Mouse (Mus musculus): ENCODE data around the gene Trak1. TPM values are rescaled to one million over a fixed set of nuclear protein-coding genes. Genes with fewer than 3 reads are reported as not detected.

The Trak1 gene
- total and polyA plus RNA-seq, 3 experiments = 8.2 to 28.6 (median 18.1) TPM

DNA sequence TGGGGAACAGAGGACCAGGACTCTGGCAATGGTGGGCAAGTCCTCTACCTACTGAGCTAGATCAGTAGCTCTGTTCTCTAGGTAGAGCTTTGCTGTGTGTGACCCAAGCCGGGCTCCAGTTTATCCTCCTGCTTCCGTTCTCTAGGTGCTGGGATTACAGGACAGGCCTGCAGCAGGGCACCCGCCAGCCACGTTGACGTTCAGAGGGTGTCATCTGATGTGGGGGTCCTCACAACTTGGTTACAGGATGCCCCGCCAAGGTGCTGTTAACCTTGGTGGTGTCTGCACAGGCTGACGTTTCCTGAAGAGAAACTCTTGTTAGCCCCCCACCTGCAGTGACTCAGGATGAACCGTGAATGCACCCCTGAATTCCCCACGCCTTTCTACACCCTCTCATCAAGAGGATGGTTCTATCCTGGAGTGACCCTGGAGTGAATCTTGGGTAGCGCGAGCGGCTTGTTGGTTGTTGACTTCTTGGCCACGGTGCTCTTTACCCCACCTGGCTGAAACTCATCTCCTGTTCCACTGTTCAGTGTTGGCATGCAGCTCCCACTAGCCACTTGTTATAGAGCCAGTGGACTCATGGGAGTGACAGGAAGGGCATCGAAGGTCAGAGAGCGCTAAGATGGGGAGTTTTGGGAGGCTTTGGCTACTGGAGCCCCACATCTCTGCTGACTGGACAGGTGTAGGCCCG, 60.4 kb downstream of the Trak1 start:
- no peak overlapping the region for H3K4me2 ChIP-seq (ENCODE audit: insufficient read depth, low read depth, poor library complexity, severe bottlenecking)
- H3K79me2 ChIP-seq (replicated peaks; ENCODE audit: control insufficient read depth, extremely low read depth, insufficient read depth, poor library complexity, severe bottlenecking) = no peaks in the 10 kb centered on the region
- DNase-seq (ENCODE audit: extremely low read depth) = no peak
- H3K4me3 ChIP-seq (replicated peaks in 1 of 3; ENCODE audit: low read depth in 2 of 3, low read length in 2 of 3, poor library complexity in 1 of 3) = no peak overlapping the region
- no peak for TF ChIP-seq RCOR1 (conservative IDR thresholded peaks at IDR 0.05; ENCODE audit: low read depth, low read length)
- no peak for TF ChIP-seq UBTF (IDR thresholded peaks at IDR 0.05; ENCODE audit: low read depth, low read length)
- no peak for TF ChIP-seq NELFE (IDR thresholded peaks at IDR 0.05; ENCODE audit: low read depth, low read length)
- no peak for TF ChIP-seq CHD1 (IDR thresholded peaks at IDR 0.05; ENCODE audit: low read depth, low read length)
- no peak for TF ChIP-seq JUN (IDR thresholded peaks at IDR 0.05; ENCODE audit: insufficient read depth, low read depth, low read length)
- TF ChIP-seq E2F4 (IDR thresholded peaks at IDR 0.05; ENCODE audit: insufficient replicate concordance, low read depth, low read length) = no peak
- no peak for TF ChIP-seq MAZ (IDR thresholded peaks at IDR 0.05; ENCODE audit: low read depth, low read length)
- no peak for TF ChIP-seq SIN3A (IDR thresholded peaks at IDR 0.05; ENCODE audit: low read length)
- H3K36me3 ChIP-seq (replicated peaks in 1 of 2; ENCODE audit: control insufficient read depth in 1 of 2, insufficient read depth in 1 of 2, low read length in 1 of 2) = peaks cover 0 to 37% of the 10 kb centered on the region in 2 experiments
- dilution Hi-C loops (cut with MboI; ENCODE audit: extremely low pct_ligation_motif_present, extremely low pct_unique_long_range_greater_than_20kb, low sequenced_read_pairs) = no loop called here
- H3K27ac ChIP-seq (ENCODE audit: insufficient read depth, low read depth) = no peak overlapping the region
- no peaks in the 10 kb centered on the region for H3K9me3 ChIP-seq (replicated peaks; ENCODE audit: low read length)
- H3K4me1 ChIP-seq (ENCODE audit: control insufficient read depth in 1 of 2, insufficient read depth in 2 of 2) = peaks cover 4 to 42% of the 10 kb centered on the region in 2 experiments
- no peak overlapping the region for H3K9ac ChIP-seq (ENCODE audit: insufficient read depth, low read depth)
- no peaks in the 10 kb centered on the region for H3K27me3 ChIP-seq (replicated peaks)
- in situ Hi-C loops (cut with MboI; ENCODE audit: low pct_ligation_motif_present, low pct_unique_long_range_greater_than_20kb, low sequenced_read_pairs) = no loop called here

DNA sequence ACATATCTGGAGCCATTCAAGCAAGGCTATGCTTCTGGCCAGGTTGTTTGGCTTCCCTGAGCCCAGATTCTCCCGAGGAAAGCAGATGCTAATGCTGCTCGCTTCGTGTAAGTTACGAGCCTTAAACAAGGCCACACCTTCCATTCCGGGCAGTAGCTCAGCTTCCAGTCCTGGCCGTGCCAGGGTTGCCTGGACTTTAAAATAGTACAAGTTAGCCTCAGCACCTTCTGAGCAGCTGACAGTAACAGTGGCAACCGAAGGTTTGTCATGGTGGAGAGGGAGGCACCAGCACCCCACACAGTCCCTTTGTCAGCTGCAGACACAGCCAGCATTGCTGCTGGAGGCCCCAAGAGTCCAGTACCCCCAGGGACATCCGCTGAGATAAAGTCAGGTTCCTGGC, 61.1 kb downstream of the Trak1 start:
- H3K36me3 ChIP-seq (replicated peaks in 1 of 2; ENCODE audit: control insufficient read depth in 1 of 2, insufficient read depth in 1 of 2, low read length in 1 of 2) = peaks cover 0 to 39% of the 10 kb centered on the region in 2 experiments
- no peak overlapping the region for H3K4me3 ChIP-seq (replicated peaks in 1 of 3; ENCODE audit: low read depth in 2 of 3, low read length in 2 of 3, poor library complexity in 1 of 3)
- no peaks in the 10 kb centered on the region for H3K27me3 ChIP-seq (replicated peaks)
- no peak overlapping the region for H3K4me2 ChIP-seq (ENCODE audit: insufficient read depth, low read depth, poor library complexity, severe bottlenecking)
- in situ Hi-C loops (cut with MboI; ENCODE audit: low pct_ligation_motif_present, low pct_unique_long_range_greater_than_20kb, low sequenced_read_pairs) = no loop called here
- H3K4me1 ChIP-seq (ENCODE audit: control insufficient read depth in 1 of 2, insufficient read depth in 2 of 2) = peaks cover 0 to 37% of the 10 kb centered on the region in 2 experiments; a peak in 2 of 4 replicates
- no peak overlapping the region for H3K9ac ChIP-seq (ENCODE audit: insufficient read depth, low read depth)
- no peaks in the 10 kb centered on the region for H3K79me2 ChIP-seq (replicated peaks; ENCODE audit: control insufficient read depth, extremely low read depth, insufficient read depth, poor library complexity, severe bottlenecking)
- no peak overlapping the region for H3K27ac ChIP-seq (ENCODE audit: insufficient read depth, low read depth)
- DNase-seq (ENCODE audit: extremely low read depth) = no peak
- no peak for TF ChIP-seq ZKSCAN1 (IDR thresholded peaks at IDR 0.05; ENCODE audit: borderline replicate concordance, low read depth, low read length)
- TF ChIP-seq PAX5 (IDR thresholded peaks at IDR 0.05; ENCODE audit: low read length) = no peak
- TF ChIP-seq ZNF384 (IDR thresholded peaks at IDR 0.05; ENCODE audit: low read depth, low read length) = no peak
- TF ChIP-seq MEF2A (IDR thresholded peaks at IDR 0.05; ENCODE audit: borderline replicate concordance, low read depth, low read length) = no peak
- TF ChIP-seq POLR2A (IDR thresholded peaks at IDR 0.05; ENCODE audit: low read depth, low read length) = no peak
- no peak for TF ChIP-seq RCOR1 (conservative IDR thresholded peaks at IDR 0.05; ENCODE audit: low read depth, low read length)
- no peak for TF ChIP-seq SMC3 (IDR thresholded peaks at IDR 0.05; ENCODE audit: low read depth, low read length)
- no peak for TF ChIP-seq TBP (conservative IDR thresholded peaks at IDR 0.05; ENCODE audit: low read depth, low read length)
- TF ChIP-seq RAD21 (IDR thresholded peaks at IDR 0.05; ENCODE audit: low read depth, low read length) = no peak
- TF ChIP-seq CHD2 (IDR thresholded peaks at IDR 0.05; ENCODE audit: low read length) = no peak
- TF ChIP-seq HCFC1 (IDR thresholded peaks at IDR 0.05; ENCODE audit: low read depth, low read length) = no peak
- TF ChIP-seq MAX (IDR thresholded peaks at IDR 0.05; ENCODE audit: low read length) = no peak
- no peak for TF ChIP-seq JUND (conservative IDR thresholded peaks at IDR 0.05; ENCODE audit: low read depth, low read length)
- TF ChIP-seq CTCF (conservative IDR thresholded peaks at IDR 0.05 in 1 of 2, IDR thresholded peaks at IDR 0.05 in 1 of 2; ENCODE audit: low read depth in 2 of 2, low read length in 2 of 2) = no peak
- TF ChIP-seq ZMIZ1 (IDR thresholded peaks at IDR 0.05; ENCODE audit: low read depth, low read length) = no peak
- TF ChIP-seq SIN3A (IDR thresholded peaks at IDR 0.05; ENCODE audit: low read length) = no peak
- TF ChIP-seq ETS1 (conservative IDR thresholded peaks at IDR 0.05; ENCODE audit: low read depth, low read length) = no peak
- no peak for TF ChIP-seq BHLHE40 (IDR thresholded peaks at IDR 0.05; ENCODE audit: low read depth, low read length)
- TF ChIP-seq USF2 (conservative IDR thresholded peaks at IDR 0.05; ENCODE audit: low read depth, low read length) = no peak
- no peak for TF ChIP-seq ZC3H11A (IDR thresholded peaks at IDR 0.05; ENCODE audit: low read depth, low read length)
- dilution Hi-C loops (cut with MboI; ENCODE audit: extremely low pct_ligation_motif_present, extremely low pct_unique_long_range_greater_than_20kb, low sequenced_read_pairs) = no loop called here
- H3K9me3 ChIP-seq (replicated peaks; ENCODE audit: low read length) = no peaks in the 10 kb centered on the region
